Mouse (Mus musculus) kidney, postnatal 0 days (tissue): ENCODE measurements around the gene Trpm3. TPM values are rescaled to one million over a fixed set of nuclear protein-coding genes. Genes with fewer than 3 reads are reported as not detected.
A peak's percentile ranks its signal among the peaks of the same experiment; 100 is the strongest.

Source experiments
- ATAC-seq: fragments of 200-750 bp; cut with Nextera tagmentation; replicated peaks from 2 replicates; pipeline ENCODE4 v1.8.0; 2017; ENCODE audit warnings: low read depth, moderate number of reproducible peaks, moderate TSS enrichment, moderate library complexity; ENCODE audit not compliant: low FRiP score
- DNase-seq: peaks from one replicate; pipeline ENCODE4 v3.0.0-alpha.2; 2016; ENCODE audit warnings: low spot score
- H3K27ac ChIP-seq: fragments of 300-500 bp; sonication (generic); 2 replicates; pipeline ENCODE4 v1.5.1; 2014; ENCODE audit warnings: mild to moderate bottlenecking
- H3K27me3 ChIP-seq: fragments of 300-500 bp; sonication (generic); 2 replicates; pipeline ENCODE4 v1.6.1; 2014; ENCODE audit warnings: low read length, mixed read lengths; ENCODE audit not compliant: insufficient read depth
- H3K36me3 ChIP-seq: fragments of 300-500 bp; sonication (generic); 2 replicates; pipeline ENCODE4 v1.6.1; 2014; ENCODE audit warnings: low read length, mixed read lengths; ENCODE audit not compliant: insufficient read depth
- H3K4me1 ChIP-seq: fragments of 300-500 bp; sonication (generic); replicated peaks from 2 replicates; pipeline ENCODE4 v1.6.1; 2014; ENCODE audit warnings: antibody characterized with exemption, low read length, mixed read lengths; ENCODE audit not compliant: insufficient read depth
- H3K4me2 ChIP-seq: fragments of 300-500 bp; sonication (generic); 2 replicates; pipeline ENCODE4 v1.6.1; 2014; ENCODE audit warnings: mild to moderate bottlenecking, low read length, moderate library complexity, mixed read lengths
- H3K4me3 ChIP-seq: fragments of 300-500 bp; sonication (generic); replicated peaks from 2 replicates; pipeline ENCODE4 v1.5.1; 2014; ENCODE audit warnings: low read depth, low read length
- H3K9ac ChIP-seq: fragments of 300-500 bp; sonication (generic); 2 replicates; pipeline ENCODE4 v1.6.1; 2014; ENCODE audit warnings: low read depth, low read length
- H3K9me3 ChIP-seq: fragments of 300-500 bp; sonication (generic); replicated peaks from 2 replicates; pipeline ENCODE4 v1.6.1; 2016; ENCODE audit warnings: low read length, inconsistent platforms, mixed read lengths
- CTCF ChIP-seq: IDR thresholded peaks from 2 replicates; pipeline ENCODE4 v1.5.1; 2016; ENCODE audit warnings: antibody characterized with exemption, low read depth, mild to moderate bottlenecking, moderate library complexity
- WGBS: fragments of 180-500 bp; shearing (Covaris S2); extraction: QIAGEN DNeasy Blood & Tissue Kit; methylation state at CpG from one replicate; pipeline ENCODE4 v1.1.7; 2014; 5-methylcytosine and 5-hydroxymethylcytosine counted together
- polyA plus RNA-seq: library from polyadenylated mRNA; unstranded; fragments of >200 nt; fragmentation: Nextera tagmentation; extraction: Ambion mirVana; gene quantifications from 2 replicates; pipeline ENCODE4 v1.2.1, GENCODE M21; 2015

The Trpm3 gene
- polyA plus RNA-seq, 1 experiment from 2014 or later: 2.1 TPM

GRCm38 (mm10) chr19:23005851-23006250 is 867.0 kb downstream of the Trpm3 start:
- Histone ChIP-seq H3K27me3 (no peaks in the 10 kb centered on the region), H3K9me3 (no peaks in the 10 kb centered on the region), H3K9ac (no peak overlapping the region), H3K36me3 (no peaks in the 10 kb centered on the region), H3K4me1 (no peaks in the 10 kb centered on the region), H3K4me3 (no peak overlapping the region), H3K27ac (no peak overlapping the region), H3K4me2 (no peak overlapping the region)
- ATAC-seq (no peak), DNase-seq (no peak)
- no peak for TF ChIP-seq CTCF
- 92% methylated on average over 7 of the region's 7 CpGs for WGBS

- no peaks in the 10 kb centered on the region for H3K4me1 ChIP-seq
- H3K36me3 ChIP-seq: no peaks in the 10 kb centered on the region
- no peak overlapping the region for H3K9ac ChIP-seq
- no peak overlapping the region for H3K27ac ChIP-seq
- DNase-seq: peak; percentile 58
- H3K4me2 ChIP-seq: no peak overlapping the region
- ATAC-seq: no peak
- H3K4me3 ChIP-seq: no peak overlapping the region
- no peaks in the 10 kb centered on the region for H3K9me3 ChIP-seq
- WGBS: 76% methylated on average over 11 of the region's 11 CpGs
- H3K27me3 ChIP-seq: no peaks in the 10 kb centered on the region
- TF ChIP-seq CTCF: peak; percentile 75
Measured at GRCm38 (mm10) chr19:23006517-23007273, 867.8 kb downstream of the Trpm3 start.

GRCm38 (mm10) chr19:23013695-23014094 is 874.8 kb downstream of the Trpm3 start:
- no peaks in the 10 kb centered on the region for H3K27me3 ChIP-seq
- DNase-seq (no peak), ATAC-seq (no peak)
- no peaks in the 10 kb centered on the region for H3K36me3 ChIP-seq
- no peak overlapping the region for H3K27ac ChIP-seq
- H3K4me2 ChIP-seq: no peak overlapping the region
- TF ChIP-seq CTCF: no peak
- no peaks in the 10 kb centered on the region for H3K9me3 ChIP-seq
- H3K9ac ChIP-seq: no peak overlapping the region
- 86% methylated on average over 1 of the region's 2 CpGs for WGBS
- no peaks in the 10 kb centered on the region for H3K4me1 ChIP-seq
- H3K4me3 ChIP-seq: no peak overlapping the region

GRCm38 (mm10) chr19:23015516-23015915 is 876.7 kb downstream of the Trpm3 start:
- ATAC-seq (no peak), DNase-seq (peak; percentile 33)

GRCm38 (mm10) chr19:23018186-23018727 is 879.4 kb downstream of the Trpm3 start:
- H3K4me2 ChIP-seq: no peak overlapping the region
- no peaks in the 10 kb centered on the region for H3K27me3 ChIP-seq
- TF ChIP-seq CTCF: no peak
- H3K36me3 ChIP-seq: no peaks in the 10 kb centered on the region
- no peak overlapping the region for H3K9ac ChIP-seq
- no peak overlapping the region for H3K27ac ChIP-seq
- no peak for ATAC-seq
- 70% methylated on average over 2 of the region's 2 CpGs for WGBS
- H3K9me3 ChIP-seq: no peaks in the 10 kb centered on the region
- H3K4me3 ChIP-seq: no peak overlapping the region
- no peak for DNase-seq
- no peaks in the 10 kb centered on the region for H3K4me1 ChIP-seq

More at GRCm38 (mm10) chr19:23015516-23015915, 876.7 kb downstream of the Trpm3 start:
- no peaks in the 10 kb centered on the region for H3K9me3 ChIP-seq
- no peak overlapping the region for H3K4me3 ChIP-seq
- H3K27ac ChIP-seq: no peak overlapping the region
- no peaks in the 10 kb centered on the region for H3K36me3 ChIP-seq
- 53% methylated on average over 3 of the region's 3 CpGs for WGBS
- H3K4me2 ChIP-seq: no peak overlapping the region
- no peaks in the 10 kb centered on the region for H3K27me3 ChIP-seq
- H3K9ac ChIP-seq: no peak overlapping the region
- peak; percentile 61 for TF ChIP-seq CTCF
- H3K4me1 ChIP-seq: no peaks in the 10 kb centered on the region

- Histone ChIP-seq H3K4me1 (no peaks in the 10 kb centered on the region), H3K36me3 (no peaks in the 10 kb centered on the region), H3K27ac (no peak overlapping the region), H3K4me3 (no peak overlapping the region), H3K9ac (no peak overlapping the region), H3K27me3 (no peaks in the 10 kb centered on the region), H3K4me2 (no peak overlapping the region), H3K9me3 (no peaks in the 10 kb centered on the region)
- 90% methylated on average over 6 of the region's 6 CpGs for WGBS
- no peak for ATAC-seq
- DNase-seq: no peak
- no peak for TF ChIP-seq CTCF
Measured at GRCm38 (mm10) chr19:23022902-23023301, 884.1 kb downstream of the Trpm3 start.
